Mouse (Mus musculus): ENCODE measurements around the gene Ccdc38. TPM values are rescaled to one million over a fixed set of nuclear protein-coding genes. Genes with fewer than 3 reads are reported as not detected.
A peak's percentile ranks its signal among the peaks of the same experiment; 100 is the strongest.

Ccdc38 gene
- polyA plus RNA-seq, 1 experiment from 2014 or later: 0.41 TPM

DNA sequence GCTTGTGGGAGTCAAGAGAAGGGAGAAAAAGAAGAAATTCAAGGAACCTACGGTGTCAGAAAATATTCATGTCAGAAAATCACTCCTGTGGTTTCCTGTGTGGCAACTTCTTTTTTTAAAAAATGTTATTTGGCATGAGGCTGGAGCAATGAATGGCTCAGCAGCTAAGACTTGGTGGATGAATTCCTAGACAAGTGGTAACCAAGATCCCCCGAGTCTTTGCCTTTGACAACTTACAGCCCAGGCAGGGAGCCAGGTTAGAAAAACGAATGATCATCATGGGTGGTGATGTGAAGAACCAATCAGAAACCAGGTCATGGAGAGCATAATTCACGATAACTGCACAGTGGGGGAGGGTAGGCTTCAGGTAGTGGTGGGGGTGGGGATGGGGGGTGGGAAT, 19.4 kb upstream of the Ccdc38 start:
- no peaks in the 10 kb centered on the region for H3K4me1 ChIP-seq
- H3K9me3 ChIP-seq (replicated peaks): no peaks in the 10 kb centered on the region
- no peak overlapping the region for H3K4me2 ChIP-seq
- H3K27me3 ChIP-seq (replicated peaks): no peaks in the 10 kb centered on the region
- H3K27ac ChIP-seq (replicated peaks): no peak overlapping the region
- H3K36me3 ChIP-seq: no peaks in the 10 kb centered on the region
- no peak overlapping the region for H3K9ac ChIP-seq (replicated peaks)
- H3K4me3 ChIP-seq (replicated peaks): no peak overlapping the region
- 64% methylated on average over 4 of the region's 4 CpGs for WGBS
- ATAC-seq (ENCODE audit: low FRiP score): no peak

DNA sequence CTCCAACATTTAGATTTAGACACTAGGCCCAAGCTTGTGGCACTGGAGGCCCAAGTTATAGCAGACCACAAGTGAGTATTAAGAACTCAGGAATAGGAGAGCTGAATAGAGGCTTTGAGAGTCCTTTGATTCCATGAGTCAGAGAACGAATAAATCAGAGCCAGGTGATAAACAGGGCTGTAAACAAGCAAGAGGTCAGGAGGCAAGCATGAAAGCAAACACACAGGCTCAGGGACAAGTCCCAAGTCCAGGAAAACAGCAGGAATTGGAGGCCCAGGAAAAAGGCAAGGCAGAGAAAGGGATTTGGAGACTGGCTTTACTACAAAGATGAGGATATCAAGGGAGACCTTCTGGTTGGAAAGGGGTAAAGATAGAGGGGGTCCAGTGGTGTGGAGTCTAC, 15.1 kb upstream of the Ccdc38 start:
- Histone ChIP-seq H3K9ac (replicated peaks) (no peak overlapping the region), H3K27me3 (replicated peaks) (no peaks in the 10 kb centered on the region), H3K27ac (replicated peaks) (no peak overlapping the region), H3K4me1 (no peaks in the 10 kb centered on the region), H3K4me3 (replicated peaks) (no peak overlapping the region), H3K9me3 (replicated peaks) (0 out of 2 replicates have a peak, but pooled peaks cover 5% of the 10 kb centered on the region), H3K4me2 (no peak overlapping the region), H3K36me3 (no peaks in the 10 kb centered on the region)
- 77% methylated on average over 1 of the region's 1 CpGs for WGBS
- no peak for ATAC-seq (ENCODE audit: low FRiP score)

DNA sequence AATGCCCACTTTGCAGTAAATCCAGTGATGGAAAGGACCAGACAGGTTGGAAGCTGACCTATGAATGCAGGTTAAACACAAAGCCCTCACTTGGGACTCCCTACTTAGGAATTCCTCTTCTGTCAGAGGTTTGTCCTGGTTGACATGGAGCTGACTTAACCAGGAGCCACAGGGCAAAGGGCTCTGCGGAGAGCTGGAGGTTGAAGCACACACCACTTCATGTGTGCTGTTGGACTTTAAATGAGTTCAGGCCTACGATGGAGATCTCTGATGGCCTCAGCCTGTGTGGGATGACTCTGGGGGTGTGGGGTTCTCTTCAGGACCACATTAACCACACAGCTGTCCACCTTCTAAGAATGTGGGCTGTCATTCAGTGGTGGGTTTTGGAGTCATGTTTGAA, 2.1 kb upstream of the Ccdc38 start:
- 95% methylated on average over 2 of the region's 2 CpGs for WGBS

DNA sequence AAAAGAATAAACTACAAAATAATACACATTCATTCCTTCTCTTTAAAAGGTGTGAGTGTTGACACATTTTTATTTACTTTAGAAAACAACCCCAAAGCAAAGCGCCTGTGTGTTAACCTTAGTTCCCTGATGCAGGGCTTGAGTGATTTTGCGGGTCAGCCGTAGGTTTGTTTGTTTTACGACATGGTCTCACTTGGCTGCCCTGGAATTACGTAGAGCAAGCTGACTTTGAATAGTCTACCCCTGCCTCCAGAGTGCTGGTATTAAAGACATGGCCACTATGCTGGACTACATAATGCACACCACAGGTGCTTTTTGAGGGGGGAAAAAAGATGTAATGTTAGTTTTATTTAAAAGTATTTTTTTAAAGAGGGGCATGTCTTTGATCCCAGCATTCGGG, 1.6 kb upstream of the Ccdc38 start:
- H3K36me3 ChIP-seq: no peaks in the 10 kb centered on the region
- no peaks in the 10 kb centered on the region for H3K9me3 ChIP-seq (replicated peaks)
- peaks cover 12% of the 10 kb centered on the region for H3K4me1 ChIP-seq
- no peak for ATAC-seq (ENCODE audit: low FRiP score)
- no peak overlapping the region for H3K4me2 ChIP-seq
- H3K4me3 ChIP-seq (replicated peaks): no peak overlapping the region
- WGBS: 52% methylated on average over 6 of the region's 6 CpGs
- no peak overlapping the region for H3K9ac ChIP-seq (replicated peaks)
- H3K27me3 ChIP-seq (replicated peaks): peaks cover 10% of the 10 kb centered on the region; the same call in 1 of the 2 replicates
- H3K27ac ChIP-seq (replicated peaks): no peak overlapping the region

More for the DNA sequence above, 2.1 kb upstream of the Ccdc38 start:
- H3K4me3 ChIP-seq (replicated peaks): no peak overlapping the region
- H3K27me3 ChIP-seq (replicated peaks): peaks cover 10% of the 10 kb centered on the region; the same call in 1 of the 2 replicates
- no peaks in the 10 kb centered on the region for H3K9me3 ChIP-seq (replicated peaks)
- H3K9ac ChIP-seq (replicated peaks): no peak overlapping the region
- H3K4me1 ChIP-seq: peaks cover 12% of the 10 kb centered on the region
- ATAC-seq (ENCODE audit: low FRiP score): no peak
- H3K36me3 ChIP-seq: no peaks in the 10 kb centered on the region
- no peak overlapping the region for H3K4me2 ChIP-seq
- no peak overlapping the region for H3K27ac ChIP-seq (replicated peaks)

DNA sequence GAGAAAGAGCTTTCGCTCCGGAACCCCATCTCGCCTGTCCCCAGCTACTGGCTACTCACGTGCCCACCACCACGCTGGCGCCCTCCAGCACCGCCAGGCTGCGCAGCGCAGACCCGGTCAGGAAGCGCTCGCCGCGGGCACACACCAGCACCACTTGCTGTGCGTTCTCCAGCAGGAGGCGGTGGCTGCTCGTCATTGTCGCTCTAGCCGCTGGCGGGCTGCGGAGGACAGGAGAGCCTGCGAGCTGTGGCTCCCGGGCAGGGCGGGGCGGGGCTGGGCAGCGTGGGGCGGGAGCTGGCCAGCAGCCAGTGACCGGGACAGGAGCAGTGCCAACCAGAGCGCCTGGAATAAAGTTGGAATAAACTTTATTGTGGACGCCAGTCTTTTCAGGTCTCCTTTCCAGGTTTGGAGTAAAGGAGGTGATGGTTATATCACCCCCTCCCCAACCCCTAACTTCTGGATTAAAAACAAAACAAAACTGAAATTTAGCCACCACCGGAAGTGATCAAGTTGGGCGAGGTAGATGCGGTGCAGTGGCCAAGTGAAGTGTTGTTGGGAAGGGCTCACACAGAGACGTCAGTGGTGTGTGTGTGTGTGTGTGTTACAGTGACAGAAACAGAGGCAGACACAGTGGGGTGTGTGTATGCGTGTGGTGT, 529 bp upstream of the Ccdc38 start, which contains the start of gene Amdhd1:
TSS of gene Amdhd1 (minus strand) at position 259 of the 656 bp plus-strand sequence.
- ATAC-seq (ENCODE audit: low FRiP score): peak; percentile 91
- Histone ChIP-seq H3K9me3 (replicated peaks) (no peaks in the 10 kb centered on the region), H3K4me3 (replicated peaks) (peak within 1 kb of the TSS; percentile 40), H3K4me2 (peak within 1 kb of the TSS; percentile 84), H3K27ac (replicated peaks) (no peak within 1 kb of the TSS), H3K36me3 (no peaks in the 10 kb centered on the region), H3K9ac (replicated peaks) (peak within 1 kb of the TSS; percentile 28; the same call in 1 of the 2 replicates), H3K27me3 (replicated peaks) (peaks cover 10% of the 10 kb centered on the region; the same call in 1 of the 2 replicates), H3K4me1 (peaks cover 8% of the 10 kb centered on the region)
- WGBS: 3% methylated on average over 35 of the region's 35 CpGs

DNA sequence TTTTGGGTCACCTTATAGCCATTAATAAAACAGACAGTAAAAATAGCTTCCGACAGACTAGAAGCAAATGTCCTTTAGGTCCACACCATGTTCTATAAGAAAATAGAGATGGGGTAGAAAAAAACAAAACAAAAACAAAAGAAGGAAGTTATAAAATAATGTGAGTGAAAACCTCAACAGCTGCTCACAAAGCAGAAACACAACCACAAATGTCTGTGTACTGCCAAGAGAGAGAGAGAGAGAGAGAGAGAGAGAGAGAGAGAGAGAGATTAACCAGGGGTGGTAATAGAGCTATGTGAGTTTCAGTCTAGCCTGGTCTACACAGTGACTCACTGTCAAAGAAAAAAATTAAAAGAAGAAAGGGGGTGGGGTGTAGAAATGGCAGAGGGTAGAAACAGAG, 1.2 kb downstream of the Ccdc38 start:
- Histone ChIP-seq H3K9ac (replicated peaks) (no peak overlapping the region), H3K9me3 (replicated peaks) (no peaks in the 10 kb centered on the region), H3K4me2 (no peak overlapping the region), H3K36me3 (no peaks in the 10 kb centered on the region), H3K4me1 (peaks cover 8% of the 10 kb centered on the region), H3K27me3 (replicated peaks) (peaks cover 7% of the 10 kb centered on the region; the same call in 1 of the 2 replicates), H3K4me3 (replicated peaks) (no peak overlapping the region), H3K27ac (replicated peaks) (no peak overlapping the region)
- WGBS: 88% methylated on average over 1 of the region's 1 CpGs
- no peak for ATAC-seq (ENCODE audit: low FRiP score)

DNA sequence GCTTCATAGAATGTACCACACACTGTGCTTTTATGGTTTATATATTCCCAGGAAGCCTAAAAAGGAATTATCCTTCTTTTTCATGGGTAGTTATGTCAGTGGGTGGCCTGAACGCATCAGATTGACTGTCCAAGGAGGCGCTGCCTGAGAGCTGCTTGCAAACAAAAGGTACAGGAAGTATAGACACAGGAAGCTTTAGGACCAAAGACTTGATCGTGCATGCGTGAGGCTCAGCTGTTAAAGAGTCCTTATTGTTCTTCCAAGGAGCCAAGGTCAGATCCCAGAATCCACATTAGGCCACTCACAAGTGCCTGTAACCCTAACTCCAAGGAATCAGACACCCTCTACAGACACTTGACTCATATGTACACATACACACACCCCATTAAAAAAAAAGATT, 1.9 kb downstream of the Ccdc38 start:
- peaks cover 7% of the 10 kb centered on the region; the same call in 1 of the 2 replicates for H3K27me3 ChIP-seq (replicated peaks)
- H3K4me1 ChIP-seq: peaks cover 8% of the 10 kb centered on the region
- H3K27ac ChIP-seq (replicated peaks): no peak overlapping the region
- 23% methylated on average over 4 of the region's 4 CpGs for WGBS
- ATAC-seq (ENCODE audit: low FRiP score): no peak
- H3K4me2 ChIP-seq: no peak overlapping the region
- no peaks in the 10 kb centered on the region for H3K36me3 ChIP-seq
- no peak overlapping the region for H3K4me3 ChIP-seq (replicated peaks)
- H3K9me3 ChIP-seq (replicated peaks): no peaks in the 10 kb centered on the region
- no peak overlapping the region for H3K9ac ChIP-seq (replicated peaks)

DNA sequence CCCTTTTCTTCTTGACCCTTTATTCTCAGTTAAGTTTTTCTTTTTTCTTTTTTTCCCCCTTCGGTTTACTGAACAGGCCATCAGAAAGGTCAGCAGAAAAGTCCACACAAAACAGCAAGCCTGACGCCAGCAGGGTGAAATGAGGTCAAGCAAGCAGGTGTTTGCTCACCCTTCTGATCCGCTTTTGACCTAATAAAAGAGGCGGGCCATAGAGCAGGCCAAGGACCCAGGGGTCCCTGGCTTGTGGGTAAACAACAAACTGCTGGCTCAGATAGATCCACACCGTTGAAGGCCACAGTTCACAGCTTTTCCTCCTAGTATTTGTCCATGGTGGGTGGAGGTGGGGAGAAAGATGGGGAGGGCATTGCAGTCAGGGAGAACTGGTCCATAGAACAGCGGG, 2.7 kb downstream of the Ccdc38 start:
- H3K36me3 ChIP-seq: no peaks in the 10 kb centered on the region
- H3K4me1 ChIP-seq: peaks cover 8% of the 10 kb centered on the region
- no peaks in the 10 kb centered on the region for H3K9me3 ChIP-seq (replicated peaks)
- 54% methylated on average over 6 of the region's 6 CpGs for WGBS
- H3K4me2 ChIP-seq: no peak overlapping the region
- H3K4me3 ChIP-seq (replicated peaks): no peak overlapping the region
- ATAC-seq (ENCODE audit: low FRiP score): no peak
- H3K27me3 ChIP-seq (replicated peaks): peaks cover 3% of the 10 kb centered on the region; the same call in 1 of the 2 replicates
- H3K9ac ChIP-seq (replicated peaks): no peak overlapping the region
- no peak overlapping the region for H3K27ac ChIP-seq (replicated peaks)

DNA sequence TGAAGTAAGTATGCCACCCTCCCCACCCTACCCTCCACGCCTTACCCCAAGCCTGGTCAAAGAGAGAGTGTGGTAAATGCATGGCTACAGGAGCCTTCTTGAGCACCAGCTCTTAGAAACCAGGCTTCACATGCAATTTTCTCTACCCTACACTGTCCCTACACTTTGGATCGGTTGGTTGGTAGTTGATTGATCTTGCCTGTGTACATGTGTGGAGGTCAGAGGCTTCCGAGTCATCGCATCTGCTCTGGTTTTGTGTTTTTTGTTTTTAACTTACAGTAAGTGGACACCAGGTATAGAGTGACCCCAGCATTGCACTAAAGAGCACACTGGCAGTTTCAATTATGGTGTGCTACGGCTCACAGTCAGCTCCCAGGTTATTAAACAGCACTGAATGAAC, 3.7 kb downstream of the Ccdc38 start:
- no peak overlapping the region for H3K4me3 ChIP-seq (replicated peaks)
- H3K27me3 ChIP-seq (replicated peaks): 0 out of 2 replicates have a peak, but pooled peaks cover 3% of the 10 kb centered on the region
- no peaks in the 10 kb centered on the region for H3K9me3 ChIP-seq (replicated peaks)
- H3K4me1 ChIP-seq: peaks cover 8% of the 10 kb centered on the region
- WGBS: 82% methylated on average over 5 of the region's 5 CpGs
- no peak overlapping the region for H3K27ac ChIP-seq (replicated peaks)
- no peak for ATAC-seq (ENCODE audit: low FRiP score)
- H3K4me2 ChIP-seq: no peak overlapping the region
- H3K36me3 ChIP-seq: no peaks in the 10 kb centered on the region
- H3K9ac ChIP-seq (replicated peaks): no peak overlapping the region

DNA sequence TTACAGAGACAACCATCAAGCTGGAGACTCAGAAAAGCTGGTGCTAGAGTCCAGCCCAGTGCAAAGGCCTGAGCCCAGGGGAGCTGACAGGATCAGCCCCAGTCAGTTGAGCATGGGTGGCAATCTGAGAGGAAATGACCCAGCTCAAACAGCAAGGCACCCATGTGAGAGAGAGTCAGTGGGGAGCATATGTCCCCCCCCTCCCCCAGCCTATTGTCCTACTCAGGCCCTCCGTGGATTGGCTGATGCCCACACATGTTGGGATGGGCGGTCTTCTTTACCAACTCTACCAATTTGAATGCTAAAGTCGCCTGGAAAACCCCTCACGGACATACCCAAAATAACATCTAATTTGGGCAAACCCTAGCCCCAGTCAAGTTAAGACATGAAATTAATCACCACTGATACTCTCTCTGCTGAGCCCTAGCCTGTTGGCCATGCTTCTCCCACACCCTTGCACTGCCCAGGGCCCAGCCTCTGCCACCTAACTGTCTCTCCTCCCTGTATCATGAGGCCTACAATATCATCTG, 7.4 kb downstream of the Ccdc38 start:
- no peaks in the 10 kb centered on the region for H3K9me3 ChIP-seq (replicated peaks)
- no peak overlapping the region for H3K4me2 ChIP-seq
- no peak overlapping the region for H3K9ac ChIP-seq (replicated peaks)
- 91% methylated on average over 4 of the region's 4 CpGs for WGBS
- H3K4me3 ChIP-seq (replicated peaks): no peak overlapping the region
- no peaks in the 10 kb centered on the region for H3K4me1 ChIP-seq
- no peak for ATAC-seq (ENCODE audit: low FRiP score)
- H3K36me3 ChIP-seq: no peaks in the 10 kb centered on the region
- no peaks in the 10 kb centered on the region for H3K27me3 ChIP-seq (replicated peaks)
- no peak overlapping the region for H3K27ac ChIP-seq (replicated peaks)

DNA sequence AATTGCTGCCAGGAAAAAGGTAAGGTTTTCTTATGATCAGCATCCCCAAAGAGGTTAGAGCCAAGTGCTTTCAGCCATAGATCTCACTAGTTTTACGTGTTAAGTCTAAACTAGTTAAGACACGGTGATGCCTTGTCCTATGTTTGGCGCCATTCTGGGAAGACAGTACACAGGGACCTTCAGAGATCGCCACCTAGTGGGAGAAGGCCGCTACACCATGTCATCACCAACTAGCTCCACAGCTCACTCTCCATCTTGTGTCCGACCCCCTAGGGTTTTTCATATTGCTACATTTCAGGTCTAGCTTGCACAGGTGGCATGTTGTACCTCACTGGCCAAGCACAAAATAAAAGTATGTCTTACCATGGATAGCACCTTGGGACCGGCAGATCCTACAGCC, 8.6 kb downstream of the Ccdc38 start:
- Histone ChIP-seq H3K4me1 (no peaks in the 10 kb centered on the region), H3K4me3 (replicated peaks) (no peak overlapping the region), H3K27ac (replicated peaks) (no peak overlapping the region), H3K9ac (replicated peaks) (no peak overlapping the region), H3K4me2 (no peak overlapping the region), H3K27me3 (replicated peaks) (no peaks in the 10 kb centered on the region), H3K9me3 (replicated peaks) (no peaks in the 10 kb centered on the region), H3K36me3 (no peaks in the 10 kb centered on the region)
- ATAC-seq (ENCODE audit: low FRiP score): 0 out of 2 replicates have a peak, but pooled peaks have one; percentile 65
- 14% methylated on average over 7 of the region's 7 CpGs for WGBS

DNA sequence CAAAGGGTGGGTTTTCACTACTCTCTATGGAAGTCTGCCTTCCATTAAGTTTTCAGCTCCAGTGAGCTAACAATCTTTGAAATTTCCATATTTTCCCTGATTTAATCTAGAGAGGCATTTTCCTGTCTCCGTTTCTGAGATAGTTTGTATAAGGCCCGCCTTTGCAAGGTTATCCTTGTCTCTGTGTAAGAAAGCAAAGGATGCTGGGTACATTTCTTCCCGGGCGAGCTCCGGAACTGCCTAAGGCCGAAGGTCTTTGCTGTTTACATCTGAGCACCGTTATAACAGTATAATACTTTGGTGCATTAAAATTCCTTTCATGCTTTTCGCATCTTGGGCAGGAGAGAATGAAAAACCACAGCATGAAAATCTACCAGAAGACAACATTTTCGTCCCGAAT, 9.4 kb downstream of the Ccdc38 start:
- Histone ChIP-seq H3K27ac (replicated peaks) (no peak overlapping the region), H3K4me3 (replicated peaks) (no peak overlapping the region), H3K9me3 (replicated peaks) (no peaks in the 10 kb centered on the region), H3K36me3 (no peaks in the 10 kb centered on the region), H3K4me1 (peaks cover 4% of the 10 kb centered on the region; the same call in 1 of the 2 replicates), H3K4me2 (no peak overlapping the region), H3K27me3 (replicated peaks) (no peaks in the 10 kb centered on the region), H3K9ac (replicated peaks) (no peak overlapping the region)
- 86% methylated on average over 10 of the region's 10 CpGs for WGBS
- no peak for ATAC-seq (ENCODE audit: low FRiP score)

All from neural tube, embryonic 15.5 days (tissue).